Mouse (Mus musculus): Measurements from ENCODE around the gene Anks3.

GRCm38 (mm10) chr16:4937351-4938190 is 26.4 kb downstream of the Anks3 start:
- TF ChIP-seq POLR2A (IDR thresholded peaks at IDR 0.05; ENCODE audit: borderline replicate concordance, extremely low read depth, insufficient read depth, insufficient read length, poor library complexity, severe bottlenecking) (no peak), CTCF (IDR thresholded peaks at IDR 0.05; ENCODE audit: borderline replicate concordance, extremely low read depth, insufficient read depth, insufficient read length) (no peak)
